Mouse (Mus musculus) midbrain, embryonic 16.5 days (tissue): Measurements from ENCODE around the gene 4930432K21Rik. TPM values are rescaled to one million over a fixed set of nuclear protein-coding genes. Genes with fewer than 3 reads are reported as not detected.

ENCODE experiments used
- ATAC-seq: fragments of 200-750 bp; cut with Nextera tagmentation; 2 replicates; pipeline ENCODE4 v1.8.0; 2017; ENCODE audit warnings: moderate TSS enrichment
- H3K27ac ChIP-seq: fragments of 300-500 bp; sonication (generic); 2 replicates; pipeline ENCODE4 v1.5.1; 2014; ENCODE audit warnings: mild to moderate bottlenecking, low read length, mixed read lengths
- H3K27me3 ChIP-seq: fragments of 300-500 bp; sonication (generic); 2 replicates; pipeline ENCODE4 v1.6.1; 2014; ENCODE audit warnings: low read depth, low read length, mixed read lengths; ENCODE audit not compliant: control insufficient read depth, insufficient read depth
- H3K36me3 ChIP-seq: fragments of 300-500 bp; sonication (generic); 2 replicates; pipeline ENCODE4 v1.6.1; 2014; ENCODE audit warnings: mild to moderate bottlenecking, low read length, moderate library complexity, mixed read lengths; ENCODE audit not compliant: control insufficient read depth, insufficient read depth
- H3K4me1 ChIP-seq: fragments of 300-500 bp; sonication (generic); 2 replicates; pipeline ENCODE4 v1.6.1; 2014; ENCODE audit warnings: mild to moderate bottlenecking, low read length, mixed read lengths; ENCODE audit not compliant: control insufficient read depth, insufficient read depth
- H3K4me2 ChIP-seq: fragments of 300-500 bp; sonication (generic); 2 replicates; pipeline ENCODE4 v1.6.1; 2014; ENCODE audit warnings: mild to moderate bottlenecking, low read length, mixed read lengths
- H3K4me3 ChIP-seq: fragments of 300-500 bp; sonication (generic); 2 replicates; pipeline ENCODE4 v1.5.1; 2014; ENCODE audit warnings: low read depth, mild to moderate bottlenecking, low read length, moderate library complexity, mixed read lengths
- H3K9ac ChIP-seq: fragments of 300-500 bp; sonication (generic); 2 replicates; pipeline ENCODE4 v1.6.1; 2014; ENCODE audit warnings: low read depth, low read length, mixed read lengths
- H3K9me3 ChIP-seq: fragments of 300-500 bp; sonication (generic); replicated peaks from 2 replicates; pipeline ENCODE4 v1.6.1; 2014; ENCODE audit warnings: mild to moderate bottlenecking, low read length, mixed read lengths; ENCODE audit not compliant: control insufficient read depth, poor library complexity, severe bottlenecking
- WGBS: fragments of 180-500 bp; shearing (Covaris S2); extraction: QIAGEN DNeasy Blood & Tissue Kit; methylation state at CpG from one replicate; pipeline ENCODE4 v1.1.7; 2014; 5-methylcytosine and 5-hydroxymethylcytosine counted together
- polyA plus RNA-seq: library from polyadenylated mRNA; unstranded; fragments of >200 nt; fragmentation: Nextera tagmentation; extraction: Ambion mirVana; gene quantifications from 2 replicates; pipeline ENCODE4 v1.2.1, GENCODE M21; 2015

The 4930432K21Rik gene
- polyA plus RNA-seq: 2.1 and 2.5 TPM in 2 replicates

- peak within 1 kb of the TSS; percentile 6; the same call in 1 of the 2 replicates for H3K27ac ChIP-seq
- H3K27me3 ChIP-seq: no peaks in the 10 kb centered on the region
- peaks cover 9% of the 10 kb centered on the region for H3K36me3 ChIP-seq
- H3K9ac ChIP-seq: peak within 1 kb of the TSS; percentile 72
- WGBS: 16% methylated on average over 48 of the region's 49 CpGs
- peaks cover 19% of the 10 kb centered on the region for H3K4me1 ChIP-seq
- peak; percentile 95 for ATAC-seq
- H3K9me3 ChIP-seq: no peaks in the 10 kb centered on the region
- H3K4me3 ChIP-seq: peak within 1 kb of the TSS; percentile 57
- peak within 1 kb of the TSS; percentile 81 for H3K4me2 ChIP-seq
Measured at GRCm38 (mm10) chr8:84147769-84148530, at the start of gene 4930432K21Rik, which contains the start of gene Cc2d1a. Gene 4930432K21Rik, plus strand, starts transcription at chr8:84148025. Gene Cc2d1a, minus strand, starts transcription at chr8:84147936.

GRCm38 (mm10) chr8:84098376-84098775, 49.4 kb upstream of the 4930432K21Rik start:
- Histone ChIP-seq H3K4me3 (no peak overlapping the region), H3K4me1 (peaks cover 12% of the 10 kb centered on the region), H3K27ac (no peak overlapping the region), H3K27me3 (no peaks in the 10 kb centered on the region), H3K9ac (no peak overlapping the region), H3K36me3 (peaks cover 41% of the 10 kb centered on the region), H3K9me3 (no peaks in the 10 kb centered on the region), H3K4me2 (no peak overlapping the region)
- no peak for ATAC-seq
- WGBS: 95% methylated on average over 7 of the region's 7 CpGs

GRCm38 (mm10) chr8:84101476-84102270, 46.2 kb upstream of the 4930432K21Rik start:
- Histone ChIP-seq H3K9ac (no peak overlapping the region; the same call in 1 of the 2 replicates), H3K4me3 (no peak overlapping the region), H3K9me3 (no peaks in the 10 kb centered on the region), H3K27me3 (no peaks in the 10 kb centered on the region), H3K36me3 (peaks cover 15% of the 10 kb centered on the region), H3K4me2 (no peak overlapping the region), H3K4me1 (peaks cover 16% of the 10 kb centered on the region), H3K27ac (no peak overlapping the region)
- no peak for ATAC-seq
- WGBS: 94% methylated on average over 25 of the region's 25 CpGs

- Histone ChIP-seq H3K4me2 (peak overlapping the region; percentile 80), H3K9ac (peak overlapping the region; percentile 75), H3K27me3 (no peaks in the 10 kb centered on the region), H3K9me3 (no peaks in the 10 kb centered on the region), H3K4me1 (peaks cover 16% of the 10 kb centered on the region), H3K36me3 (peaks cover 3% of the 10 kb centered on the region), H3K27ac (peak overlapping the region; percentile 89), H3K4me3 (peak overlapping the region; percentile 50)
- 28% methylated on average over 3 of the region's 3 CpGs for WGBS
- ATAC-seq: no peak
Measured at GRCm38 (mm10) chr8:84103601-84104000, 44.2 kb upstream of the 4930432K21Rik start.

- Histone ChIP-seq H3K4me3 (peak overlapping the region; percentile 50), H3K4me2 (peak overlapping the region; percentile 80), H3K27ac (peak overlapping the region; percentile 89), H3K9me3 (no peaks in the 10 kb centered on the region), H3K4me1 (peaks cover 16% of the 10 kb centered on the region), H3K36me3 (peaks cover 3% of the 10 kb centered on the region; the same call in 1 of the 2 replicates), H3K9ac (peak overlapping the region; percentile 75), H3K27me3 (no peaks in the 10 kb centered on the region)
- under 1% methylated on average over 17 of the region's 29 CpGs for WGBS
- ATAC-seq: peak; percentile 85
Measured at GRCm38 (mm10) chr8:84104221-84104620, 43.6 kb upstream of the 4930432K21Rik start.

- peak within 1 kb of the TSS; percentile 50 for H3K4me3 ChIP-seq
- peak within 1 kb of the TSS; percentile 89 for H3K27ac ChIP-seq
- no peaks in the 10 kb centered on the region for H3K27me3 ChIP-seq
- WGBS: 6% methylated on average over 33 of the region's 42 CpGs
- H3K9ac ChIP-seq: peak within 1 kb of the TSS; percentile 75
- H3K36me3 ChIP-seq: peaks cover 3% of the 10 kb centered on the region; the same call in 1 of the 2 replicates
- peak; percentile 96 for ATAC-seq
- no peaks in the 10 kb centered on the region for H3K9me3 ChIP-seq
- H3K4me1 ChIP-seq: peaks cover 16% of the 10 kb centered on the region
- peak within 1 kb of the TSS; percentile 80 for H3K4me2 ChIP-seq
Measured at GRCm38 (mm10) chr8:84104697-84105609, 42.9 kb upstream of the 4930432K21Rik start, which contains the start of gene Dcaf15. Gene Dcaf15, minus strand, starts transcription at chr8:84104768.

GRCm38 (mm10) chr8:84105676-84106075, 42.1 kb upstream of the 4930432K21Rik start:
- no peaks in the 10 kb centered on the region for H3K9me3 ChIP-seq
- H3K4me3 ChIP-seq: no peak overlapping the region
- ATAC-seq: no peak
- peak overlapping the region; percentile 56; the same call in 1 of the 2 replicates for H3K4me2 ChIP-seq
- H3K4me1 ChIP-seq: peaks cover 16% of the 10 kb centered on the region
- no peaks in the 10 kb centered on the region for H3K27me3 ChIP-seq
- peak overlapping the region; percentile 88 for H3K27ac ChIP-seq
- no peak overlapping the region; the same call in 1 of the 2 replicates for H3K9ac ChIP-seq
- 87% methylated on average over 2 of the region's 2 CpGs for WGBS
- peaks cover 3% of the 10 kb centered on the region; the same call in 1 of the 2 replicates for H3K36me3 ChIP-seq
